Mouse (Mus musculus) frontal cortex, postnatal 10 days (tissue): ENCODE measurements around the gene Zfp771.
"Not testable (repeated sequence)": the region's sequence is repeated elsewhere in the genome, so short reads cannot be mapped to it uniquely, and the experiment has no call there.

Experiments used
- DNase-seq, 2 experiments: peaks; one replicate each; pipeline ENCODE4 v3.0.0; 2022; ENCODE audit warnings: low spot score in 2 of 2, mixed read lengths in 1 of 2

Zfp771 gene

DNA sequence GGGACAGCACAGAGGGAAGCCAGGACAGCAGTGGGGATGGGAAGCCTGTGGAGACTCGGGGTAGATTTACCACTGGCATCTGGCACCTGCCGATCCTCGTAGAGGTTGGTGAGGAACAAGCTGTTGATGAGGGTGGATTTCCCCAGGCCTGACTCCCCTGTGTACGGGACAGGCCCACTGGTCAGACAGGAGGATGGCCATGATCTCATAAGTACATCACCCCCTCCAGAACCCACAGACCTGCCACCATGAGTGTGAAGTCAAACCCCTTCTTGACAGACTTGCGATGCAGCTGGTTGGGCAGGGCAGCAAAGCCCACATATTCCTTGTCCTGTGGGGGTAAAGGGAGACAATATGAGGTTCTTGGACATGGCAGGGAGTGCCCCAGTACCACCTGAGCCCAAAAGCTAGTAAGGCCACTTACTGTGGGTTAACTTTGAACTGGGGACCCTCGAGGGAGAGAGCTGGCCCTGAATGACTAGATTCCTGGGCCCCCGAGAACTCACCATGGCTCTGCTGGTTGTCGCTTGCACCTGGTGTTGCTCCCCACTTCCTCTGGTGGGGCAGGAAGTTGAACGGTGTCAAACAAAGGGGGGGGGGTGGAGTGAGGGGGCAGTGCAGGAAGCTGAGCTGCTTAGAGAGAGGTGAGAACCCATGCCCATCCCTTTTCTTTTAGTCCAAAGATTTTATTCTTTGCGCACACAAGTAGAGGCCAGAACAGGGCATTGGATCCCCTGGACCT is 26.0 kb upstream of the Zfp771 start:
- no peak for DNase-seq

DNA sequence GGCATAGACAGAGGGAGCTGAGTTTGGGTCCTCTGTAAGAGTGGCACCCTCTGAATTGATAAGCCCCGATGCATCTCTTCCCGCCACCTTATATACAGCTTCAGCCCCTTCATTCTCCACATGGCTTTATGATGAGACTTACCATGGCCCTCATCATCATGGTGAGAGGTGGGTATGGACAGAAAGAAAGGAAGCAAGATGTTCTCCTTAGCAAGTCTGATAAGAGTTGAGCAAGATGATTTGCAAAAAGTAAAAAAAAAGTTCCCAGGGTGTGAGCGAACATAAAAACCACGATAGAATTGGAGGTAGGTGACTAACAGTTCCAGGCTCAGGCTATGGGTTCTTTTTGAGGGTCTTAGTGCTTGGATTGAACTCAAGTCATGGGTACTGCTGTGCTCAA is 25.4 kb upstream of the Zfp771 start:
- DNase-seq, result no peak

DNA sequence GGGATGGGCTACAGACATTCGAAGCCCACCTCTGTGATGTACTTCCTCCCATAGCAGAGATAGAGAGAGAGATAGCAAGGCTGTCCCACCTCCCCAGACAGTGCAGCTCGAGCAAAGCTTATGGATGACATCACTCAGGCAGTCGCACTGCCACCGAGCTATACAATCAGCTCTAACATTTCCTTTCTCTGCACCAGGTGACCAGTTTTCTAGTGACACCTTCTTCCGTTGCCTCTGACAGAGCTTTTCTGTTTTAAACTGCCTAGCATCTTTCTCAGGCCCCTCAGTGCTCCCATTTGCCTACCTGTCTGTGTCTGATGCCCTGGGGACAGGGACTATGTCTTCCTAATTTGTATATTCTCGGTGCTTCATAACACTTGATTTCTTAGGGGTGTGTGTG is 23.6 kb upstream of the Zfp771 start:
- DNase-seq, result no peak

DNA sequence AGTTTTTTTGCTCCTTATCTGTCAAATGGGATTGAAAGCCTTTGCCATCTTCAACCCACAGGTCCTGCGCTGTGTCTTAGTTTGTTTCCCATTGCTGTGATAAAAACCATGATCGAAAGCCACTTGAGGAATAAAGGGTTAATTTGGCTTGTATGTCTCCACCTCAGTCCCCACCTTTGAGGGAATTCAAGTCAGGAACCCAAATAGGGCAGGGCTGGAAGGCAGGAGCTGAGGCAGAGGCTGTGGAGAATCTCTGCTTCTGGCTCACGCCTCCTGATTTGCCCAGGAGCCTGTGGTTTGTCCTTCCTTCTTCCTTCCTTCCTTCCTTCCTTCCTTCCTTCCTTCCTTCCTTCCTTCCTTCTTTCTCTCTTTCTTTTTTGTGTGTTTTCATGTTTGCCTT is 21.0 kb upstream of the Zfp771 start:
- DNase-seq, result no peak

DNA sequence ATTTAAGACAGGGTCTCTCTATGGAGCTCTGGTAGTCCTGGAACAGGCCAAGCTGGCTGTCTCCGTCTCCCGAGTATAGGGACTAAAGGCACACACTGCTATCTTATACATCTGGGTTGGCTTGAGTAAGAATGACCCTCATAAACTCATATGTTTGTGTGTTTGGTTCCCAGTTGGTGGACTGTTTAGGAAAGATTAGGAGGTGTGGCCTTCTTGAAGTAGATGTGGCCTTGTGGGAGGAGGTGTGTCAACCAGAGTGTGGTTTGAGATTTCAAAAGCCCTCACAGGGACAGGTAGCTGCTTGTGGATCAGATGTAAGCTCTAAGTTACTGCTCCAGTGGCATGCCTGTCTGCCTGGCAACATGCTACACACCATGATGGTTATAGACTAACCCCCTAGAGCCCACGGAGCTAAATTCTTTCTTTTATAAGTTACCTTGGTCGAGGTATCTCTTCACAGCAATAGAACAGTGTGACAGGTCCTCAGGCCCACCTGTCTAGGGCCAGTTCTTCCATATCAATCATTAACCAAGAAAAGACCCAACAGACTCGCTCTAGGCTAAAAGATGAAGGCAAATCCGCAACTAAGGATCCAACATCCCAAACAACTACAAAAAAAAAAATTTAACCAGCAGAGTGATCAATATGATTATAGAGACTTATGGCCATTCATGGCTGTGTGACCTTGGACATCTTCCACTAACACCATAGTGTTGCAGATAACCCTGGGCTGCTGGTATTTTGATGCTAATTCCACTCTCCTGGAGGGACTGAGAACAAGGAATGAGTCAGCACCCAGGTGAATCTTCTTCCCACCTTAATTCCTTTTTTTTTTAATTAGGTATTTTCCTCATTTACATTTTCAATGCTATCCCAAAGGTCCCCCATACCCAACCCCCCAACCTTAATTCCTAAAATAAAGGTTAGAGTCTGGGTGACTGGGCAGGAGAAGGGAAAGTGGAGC is 20.3 kb upstream of the Zfp771 start:
- no peak for DNase-seq

DNA sequence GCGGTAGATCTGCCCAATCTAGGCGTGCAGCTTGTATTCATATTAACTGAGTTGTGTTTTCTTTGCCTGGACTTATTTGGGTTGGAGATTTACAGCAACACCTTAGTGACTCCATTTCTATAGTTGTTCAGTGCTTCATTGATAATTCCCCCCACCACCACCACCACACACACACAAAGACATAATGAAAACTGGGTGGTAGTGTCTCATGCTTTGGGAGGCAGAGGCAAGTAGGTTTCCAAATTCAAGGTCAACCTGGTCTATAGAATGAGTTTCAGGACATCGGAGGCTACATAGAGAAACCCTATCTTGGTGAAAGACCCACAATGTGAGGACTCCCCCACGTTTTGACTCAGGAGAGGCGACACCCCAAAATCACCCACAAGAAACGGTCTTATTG is 19.5 kb upstream of the Zfp771 start:
- no peak for DNase-seq

DNA sequence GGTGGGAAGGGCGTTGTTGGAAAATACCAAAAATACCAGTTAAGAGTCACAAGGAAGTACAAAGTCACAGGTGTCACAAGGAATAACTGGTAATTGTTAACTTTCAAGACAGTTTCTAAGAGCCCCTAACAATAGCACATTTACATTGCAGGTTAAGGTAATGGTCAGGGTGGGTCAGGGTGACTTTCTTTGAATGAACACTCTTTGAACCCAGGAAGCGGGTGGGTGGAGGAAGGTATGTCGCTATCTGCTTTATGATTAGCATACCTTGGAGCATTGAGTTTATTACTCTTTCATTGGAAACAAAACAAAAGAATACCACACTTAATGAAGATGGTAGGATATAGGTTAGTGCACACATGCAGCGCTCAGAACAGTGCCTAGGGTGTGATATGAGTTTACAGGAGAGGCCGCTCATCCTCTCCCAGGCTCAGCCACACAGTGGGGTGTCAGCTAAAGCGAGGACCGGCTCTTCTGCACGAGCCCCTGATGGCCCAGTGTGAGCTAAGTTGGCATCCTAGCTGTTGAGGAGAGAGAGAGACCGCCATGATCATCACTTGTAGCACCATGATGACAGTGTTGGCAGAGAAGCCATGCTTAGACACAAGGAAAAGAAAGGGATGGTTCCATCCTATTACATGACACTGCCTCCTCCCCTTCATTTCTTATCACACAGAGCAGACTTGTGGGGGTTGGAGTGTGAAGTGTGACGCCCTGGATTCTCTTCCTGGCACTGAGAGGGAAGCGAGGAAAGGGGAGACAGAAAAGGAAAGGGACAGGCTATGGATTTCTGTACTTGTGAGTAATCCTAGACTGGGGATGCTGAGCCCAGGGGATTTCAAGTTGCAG is 18.7 kb upstream of the Zfp771 start:
- no peak for DNase-seq

DNA sequence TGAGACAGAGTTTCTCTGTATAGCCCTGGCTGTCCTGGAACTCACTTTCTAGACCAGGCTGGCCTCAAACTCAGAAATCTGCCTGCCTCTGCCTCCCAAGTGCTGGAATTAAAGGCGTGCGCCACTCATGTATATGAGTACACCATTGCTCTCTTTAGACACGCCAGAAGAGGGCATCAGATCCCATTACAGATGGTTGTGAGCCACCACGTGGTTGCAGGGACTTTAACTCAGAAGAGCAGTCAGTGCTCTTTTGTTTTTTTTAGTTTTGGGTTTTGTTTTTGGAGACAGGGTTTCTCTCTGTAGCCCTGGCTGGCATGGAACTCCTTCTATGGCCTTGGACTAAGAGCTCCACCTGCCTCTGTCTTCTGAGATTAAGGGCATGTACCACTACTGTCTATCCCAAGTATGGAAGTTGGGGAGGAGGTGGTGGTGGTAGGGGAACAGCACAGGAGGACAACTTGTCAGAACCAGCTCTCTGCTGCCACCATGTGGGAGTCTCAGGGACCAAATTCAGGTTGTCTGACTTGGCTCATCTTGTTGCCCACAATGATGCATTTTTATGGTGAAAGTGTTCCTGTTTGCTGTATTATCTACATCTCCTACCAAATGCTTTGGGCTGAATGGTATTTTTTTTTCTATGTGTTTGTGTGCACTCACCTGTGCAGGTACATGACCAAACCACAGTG is 15.3 kb upstream of the Zfp771 start:
- peak; percentile 58 to 76 for DNase-seq

DNA sequence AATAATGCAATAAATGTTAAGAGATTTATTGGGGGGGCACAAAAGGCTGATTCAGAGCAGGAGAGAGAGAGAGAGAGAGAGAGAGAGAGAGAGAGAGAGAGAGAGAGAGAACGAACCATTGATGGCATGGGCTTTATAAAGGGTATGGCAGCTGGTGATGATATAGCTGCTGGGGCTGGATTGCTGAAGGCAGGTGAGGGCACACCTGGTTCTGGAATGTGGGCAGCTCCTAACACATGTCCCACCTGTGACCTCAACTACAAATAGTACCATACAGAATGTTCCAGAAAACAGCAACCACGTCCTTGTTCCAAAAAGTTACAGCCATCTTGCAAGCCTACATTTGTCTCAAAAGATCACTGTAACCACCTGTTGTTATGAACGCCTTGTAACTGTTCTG is 12.7 kb upstream of the Zfp771 start:
- no peak for DNase-seq

DNA sequence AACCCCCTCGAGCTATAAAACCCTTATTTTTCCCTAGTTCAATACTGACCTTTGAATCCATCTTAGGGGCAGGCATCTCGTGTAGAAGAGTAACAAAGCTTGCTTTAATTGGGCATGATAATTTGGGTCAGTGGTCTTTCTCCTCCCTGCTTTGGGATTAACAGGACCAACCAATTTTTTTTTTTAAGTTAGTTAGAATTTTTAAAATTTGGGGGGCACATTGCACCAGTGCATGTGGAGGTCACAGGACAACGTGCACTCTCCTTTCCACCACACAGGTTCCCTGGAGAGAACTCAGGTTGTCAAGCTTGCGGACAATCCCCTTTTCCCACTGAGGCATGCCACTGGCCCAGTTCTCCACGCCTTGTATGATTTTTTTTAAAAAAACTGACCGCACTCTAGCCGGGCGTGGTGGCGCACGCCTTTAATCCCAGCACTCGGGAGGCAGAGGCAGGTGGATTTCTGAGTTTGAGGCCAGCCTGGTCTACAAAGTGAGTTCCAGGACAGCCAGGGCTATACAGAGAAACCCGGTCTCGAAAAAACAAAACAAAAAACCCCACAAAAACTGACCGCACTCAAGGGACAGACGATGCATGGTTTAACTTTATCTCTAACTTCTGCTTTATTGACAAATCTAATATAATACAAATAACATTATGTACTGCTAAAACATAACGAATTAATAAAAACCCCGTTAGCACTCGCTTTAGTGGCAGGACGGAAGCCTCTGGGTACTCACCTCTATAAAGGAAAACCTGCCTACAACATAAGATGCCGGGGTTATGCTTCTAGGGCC is 12.1 kb upstream of the Zfp771 start:
- no peak for DNase-seq

DNA sequence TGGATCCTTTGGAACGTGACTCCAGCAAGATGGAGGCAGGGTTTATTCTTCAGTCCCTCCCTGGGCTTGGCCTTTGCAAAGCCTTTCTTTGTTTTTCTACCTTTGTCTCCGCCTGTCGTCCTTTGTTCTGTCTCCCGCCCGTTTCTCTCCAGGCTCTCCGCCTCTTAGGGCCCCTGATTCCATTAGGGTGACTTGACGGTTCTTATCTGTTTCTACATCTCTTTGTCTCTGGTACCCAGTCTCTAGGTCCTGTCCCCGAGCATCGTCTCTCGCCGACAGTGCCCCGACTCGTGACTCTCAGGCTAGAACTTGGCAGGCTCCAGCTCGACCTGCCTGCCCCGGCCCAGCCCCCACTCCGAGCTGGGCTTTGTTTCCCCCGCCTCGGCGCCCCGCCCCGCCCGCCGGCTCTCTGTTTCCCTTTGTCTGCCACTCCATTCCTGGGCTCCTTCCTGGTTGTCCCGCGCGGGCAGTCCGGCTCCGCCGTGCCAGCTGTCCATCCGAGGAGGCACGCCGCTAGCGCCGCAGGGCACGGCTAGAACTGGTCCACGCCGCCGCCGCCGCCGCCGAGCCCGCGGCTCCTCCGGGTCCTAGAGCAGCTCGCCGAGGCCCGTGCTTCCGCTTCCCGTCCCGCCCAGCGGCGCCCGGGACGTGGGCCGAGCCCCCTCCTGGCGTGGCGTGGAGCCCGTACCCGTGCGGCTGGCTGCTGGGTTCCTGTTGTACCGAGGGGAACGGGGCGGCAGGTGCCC is 11.3 kb upstream of the Zfp771 start, which contains the start of the genes Zfp553 and Sept1:
Gene Zfp553, plus strand, starts transcription at position 440 of the 746 bp plus-strand sequence.
Gene Sept1, minus strand, starts transcription at position 509 of the 746 bp plus-strand sequence.
- peak; percentile 71 to 82 for DNase-seq

DNA sequence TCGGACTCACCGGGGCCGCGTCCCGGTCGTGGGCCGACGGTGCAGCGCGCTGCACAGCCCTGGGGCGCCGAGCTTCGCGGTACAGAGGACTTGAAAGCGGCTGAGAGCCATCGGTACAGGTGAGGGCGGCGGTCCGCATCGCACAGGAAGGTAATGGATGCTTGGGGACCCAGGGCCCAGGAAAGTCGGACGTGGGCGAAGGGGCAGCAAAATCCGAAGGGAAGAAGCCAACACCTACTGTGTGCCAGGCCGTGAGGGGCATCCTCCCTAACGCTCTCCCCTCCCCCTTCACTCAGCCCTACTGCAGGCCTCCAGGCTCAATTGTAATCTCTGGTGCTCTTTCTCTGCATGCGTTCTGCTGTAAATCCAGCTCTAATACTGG is 10.7 kb upstream of the Zfp771 start:
- no peak for DNase-seq

DNA sequence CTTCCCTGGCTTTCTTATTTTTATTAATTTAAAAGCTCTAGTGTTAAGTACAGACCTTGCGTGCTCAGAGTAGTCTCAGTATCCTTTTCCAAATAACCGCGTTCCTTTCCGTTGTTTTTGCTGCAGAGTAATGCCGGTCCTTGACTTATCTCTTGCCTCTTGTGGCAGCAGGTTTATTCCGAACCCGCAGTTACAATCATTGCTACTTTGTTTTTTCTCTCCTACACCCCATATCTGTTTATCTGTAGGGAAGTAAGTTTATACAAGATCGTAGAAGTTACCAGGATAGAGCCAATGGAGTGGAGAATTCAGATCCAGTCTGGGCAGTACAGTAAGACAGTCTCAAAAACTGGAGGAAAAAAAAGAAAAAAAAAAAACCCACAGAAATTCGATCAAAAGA is 10.3 kb upstream of the Zfp771 start:
- DNase-seq, result no peak

DNA sequence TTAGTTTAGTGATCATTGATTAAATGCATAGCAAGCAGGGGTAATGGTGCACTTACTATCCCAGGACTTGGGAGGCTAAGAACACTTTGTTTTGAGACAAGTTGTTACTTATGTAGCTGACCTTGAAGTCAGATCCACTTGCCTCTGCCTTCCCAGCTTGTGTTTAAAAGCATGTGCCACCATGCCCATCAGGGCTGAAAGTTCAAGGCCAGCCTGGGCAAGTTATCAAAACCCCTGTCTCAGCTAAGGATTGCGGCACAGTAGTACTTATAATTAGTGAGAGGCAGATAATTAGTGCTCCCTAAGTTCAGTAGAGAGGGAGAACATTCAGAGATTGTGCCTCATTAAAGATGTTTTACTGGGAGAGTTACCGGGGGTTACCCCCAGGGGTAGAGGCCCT is 9.3 kb upstream of the Zfp771 start:
- no peak for DNase-seq

DNA sequence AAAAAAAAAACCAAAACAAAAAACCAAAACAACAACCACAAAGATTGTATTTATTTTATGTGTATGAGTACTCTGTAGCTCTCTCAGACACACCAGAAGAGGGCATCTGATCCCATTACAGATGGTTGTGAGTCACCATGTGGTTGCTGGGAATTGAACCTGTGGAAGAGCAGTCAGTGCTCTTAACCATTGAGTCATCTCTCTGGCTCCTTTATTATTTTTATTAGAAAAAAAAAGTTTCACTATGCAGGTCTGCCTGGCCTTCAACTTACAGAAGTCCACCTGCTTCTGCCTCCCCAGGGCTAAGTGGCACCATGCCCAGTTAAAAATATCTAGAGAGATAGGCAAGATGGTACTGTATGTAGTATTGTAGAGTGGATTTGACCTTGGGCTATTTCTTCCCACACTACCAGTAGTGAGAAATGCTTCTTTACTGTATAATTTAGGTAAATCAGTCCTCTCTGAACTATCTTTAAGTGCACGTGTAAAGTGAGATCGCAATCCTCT is 660 bp upstream of the Zfp771 start:
- no peak for DNase-seq

DNA sequence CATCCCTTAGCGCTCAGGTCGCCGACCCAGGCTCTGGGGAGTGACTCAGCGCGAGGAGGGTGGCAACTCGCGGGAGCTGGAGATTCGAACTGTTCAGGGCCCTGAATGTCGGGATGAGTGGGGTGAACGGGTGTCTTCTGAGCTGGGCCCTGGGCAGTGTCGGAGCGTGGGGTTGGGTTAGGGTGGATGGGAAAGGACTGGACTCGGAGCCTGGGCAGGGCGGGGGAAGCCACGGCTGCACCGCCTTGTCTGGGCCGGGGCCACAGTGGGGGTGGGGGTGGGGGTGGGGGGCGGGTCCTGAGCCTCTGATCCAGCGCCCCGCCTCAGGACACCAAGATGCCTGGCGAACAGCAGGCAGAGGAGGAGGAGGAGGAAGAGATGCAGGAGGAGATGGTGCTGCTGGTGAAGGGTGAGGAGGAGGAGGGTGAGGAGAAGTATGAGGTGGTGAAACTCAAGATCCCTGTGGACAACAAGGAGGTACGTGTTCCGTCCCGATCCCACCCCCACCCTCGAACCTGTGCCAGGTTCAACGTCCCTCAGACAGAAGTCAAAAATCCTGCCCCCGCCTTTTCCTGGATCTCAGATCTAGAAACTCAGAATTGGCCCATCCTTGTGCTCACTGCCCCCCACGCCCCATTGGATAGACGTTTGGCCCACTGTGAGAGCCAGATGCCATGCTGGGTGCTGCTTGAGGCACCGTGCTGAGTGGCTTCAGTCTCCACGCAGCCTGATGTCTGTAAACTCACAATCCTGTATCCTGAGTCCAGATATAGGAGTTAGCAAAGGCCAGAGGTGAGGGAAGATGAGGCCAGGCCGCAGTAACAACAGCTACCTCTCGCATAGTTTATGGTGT is 810 bp downstream of the Zfp771 start:
- DNase-seq, result no peak

DNA sequence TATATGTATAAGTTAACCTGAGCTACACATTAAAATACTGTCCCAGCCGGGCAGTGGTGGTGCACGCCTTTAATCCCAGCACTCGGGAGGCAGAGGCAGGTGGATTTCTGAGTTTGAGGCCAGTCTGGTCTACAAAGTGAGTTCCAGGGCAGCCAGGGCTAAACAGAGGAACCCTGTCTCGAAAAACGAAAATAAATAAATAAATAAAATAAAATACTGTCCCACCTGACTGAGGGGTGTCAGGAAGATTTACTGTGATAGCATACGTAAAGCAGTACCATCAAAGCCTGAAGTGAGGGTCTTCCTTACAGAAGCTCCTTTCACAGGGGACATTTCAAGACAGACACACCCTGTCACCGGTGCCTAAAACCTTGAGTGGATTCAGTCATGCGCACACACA is 6.4 kb downstream of the Zfp771 start:
- not testable (repeated sequence) for DNase-seq

DNA sequence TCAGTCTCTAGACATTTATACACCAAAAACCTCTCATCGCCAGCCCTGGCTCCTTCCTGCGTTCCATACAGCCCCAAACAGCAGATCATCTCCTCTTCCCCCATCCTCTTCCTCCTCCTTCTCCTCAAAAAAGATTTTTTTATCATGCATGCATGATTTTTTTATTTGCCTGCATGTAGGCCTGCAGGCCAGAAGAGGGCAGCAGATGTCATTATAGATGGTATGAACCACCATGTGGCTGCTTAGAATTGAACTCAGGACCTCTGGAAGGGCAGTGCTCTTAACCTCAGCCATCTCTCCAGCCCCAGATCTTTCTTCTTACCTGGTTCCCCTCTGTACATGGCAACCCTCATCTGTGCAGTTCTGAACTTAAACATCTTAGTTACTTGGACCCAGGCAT is 8.3 kb downstream of the Zfp771 start:
- DNase-seq, result no peak

DNA sequence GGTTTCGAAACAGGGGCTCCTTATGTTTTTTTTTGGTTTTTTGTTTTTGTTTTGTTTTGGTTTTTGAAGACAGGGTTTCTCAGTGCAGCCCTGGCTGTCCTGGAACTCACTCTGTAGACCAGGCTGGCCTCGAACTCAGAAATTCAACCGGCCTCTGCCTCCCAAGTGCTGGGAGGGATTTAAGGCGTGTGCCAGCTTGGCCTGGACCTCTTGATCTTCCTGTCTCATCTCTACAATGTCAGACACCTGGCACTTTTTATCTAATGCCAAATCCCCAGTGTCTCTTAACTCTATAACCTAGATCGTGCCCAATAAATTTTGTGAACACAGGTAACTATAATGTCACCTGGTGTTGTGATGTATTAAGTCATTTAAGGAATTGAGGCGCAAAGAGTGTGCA is 9.3 kb downstream of the Zfp771 start:
- no peak for DNase-seq
